Mouse (Mus musculus): Measurements from ENCODE around the gene Pgghg. TPM values are rescaled to one million over a fixed set of nuclear protein-coding genes. Genes with fewer than 3 reads are reported as not detected.

Pgghg gene
- polyA plus RNA-seq, 1 experiment: 7.4 TPM

- no peaks in the 10 kb centered on the region for H3K27me3 ChIP-seq (replicated peaks)
- TF ChIP-seq FLI1 (IDR thresholded peaks at IDR 0.05; ENCODE audit: low read length): no peak
- no peak for TF ChIP-seq GATA1 (IDR thresholded peaks at IDR 0.05; ENCODE audit: borderline replicate concordance, low read length)
These were observed 40.5 kb downstream of the Pgghg start for GRCm38 (mm10) chr7:140981704-140982103.

GRCm38 (mm10) chr7:140982971-140983370, 41.8 kb downstream of the Pgghg start:
- no peak for TF ChIP-seq GATA1 (IDR thresholded peaks at IDR 0.05; ENCODE audit: borderline replicate concordance, low read length)
- TF ChIP-seq FLI1 (IDR thresholded peaks at IDR 0.05; ENCODE audit: low read length): no peak
- Histone ChIP-seq H3K9me3 (peaks cover 6% of the 10 kb centered on the region), H3K36me3 (replicated peaks; ENCODE audit: low read length) (peaks cover 10% of the 10 kb centered on the region), H3K4me1 (peaks cover 65% of the 10 kb centered on the region), H3K4me3 (replicated peaks) (no peak overlapping the region), H3K27me3 (replicated peaks) (no peaks in the 10 kb centered on the region)

More at GRCm38 (mm10) chr7:140981704-140982103, 40.5 kb downstream of the Pgghg start:
- H3K4me1 ChIP-seq: peaks cover 57% of the 10 kb centered on the region
- peak overlapping the region; percentile 33 for H3K4me3 ChIP-seq (replicated peaks)
- peaks cover 6% of the 10 kb centered on the region for H3K9me3 ChIP-seq
- peaks cover 10% of the 10 kb centered on the region for H3K36me3 ChIP-seq (replicated peaks; ENCODE audit: low read length)

- no peak for TF ChIP-seq FLI1 (IDR thresholded peaks at IDR 0.05; ENCODE audit: low read length)
- no peak for TF ChIP-seq GATA1 (IDR thresholded peaks at IDR 0.05; ENCODE audit: borderline replicate concordance, low read length)
- peaks cover 10% of the 10 kb centered on the region for H3K36me3 ChIP-seq (replicated peaks; ENCODE audit: low read length)
- no peaks in the 10 kb centered on the region for H3K27me3 ChIP-seq (replicated peaks)
- peaks cover 80% of the 10 kb centered on the region for H3K4me1 ChIP-seq
- H3K9me3 ChIP-seq: peaks cover 6% of the 10 kb centered on the region
- no peak overlapping the region for H3K4me3 ChIP-seq (replicated peaks)
These were observed 46.3 kb downstream of the Pgghg start for GRCm38 (mm10) chr7:140987182-140988138.

- no peak for TF ChIP-seq GATA1 (IDR thresholded peaks at IDR 0.05; ENCODE audit: borderline replicate concordance, low read length)
- no peak for TF ChIP-seq FLI1 (IDR thresholded peaks at IDR 0.05; ENCODE audit: low read length)
- Histone ChIP-seq H3K36me3 (replicated peaks; ENCODE audit: low read length) (peaks cover 7% of the 10 kb centered on the region), H3K9me3 (peaks cover 6% of the 10 kb centered on the region), H3K4me3 (replicated peaks) (no peak overlapping the region), H3K4me1 (peaks cover 68% of the 10 kb centered on the region), H3K27me3 (replicated peaks) (no peaks in the 10 kb centered on the region)
These were observed 47.8 kb downstream of the Pgghg start for GRCm38 (mm10) chr7:140989022-140989421.

GRCm38 (mm10) chr7:140990185-140990584, 49.0 kb downstream of the Pgghg start:
- Histone ChIP-seq H3K4me1 (peaks cover 73% of the 10 kb centered on the region), H3K9me3 (peaks cover 6% of the 10 kb centered on the region), H3K36me3 (replicated peaks; ENCODE audit: low read length) (peaks cover 7% of the 10 kb centered on the region), H3K4me3 (replicated peaks) (peak overlapping the region; percentile 90), H3K27me3 (replicated peaks) (no peaks in the 10 kb centered on the region)
- TF ChIP-seq FLI1 (IDR thresholded peaks at IDR 0.05; ENCODE audit: low read length) (no peak), GATA1 (IDR thresholded peaks at IDR 0.05; ENCODE audit: borderline replicate concordance, low read length) (no peak)

- peaks cover 73% of the 10 kb centered on the region for H3K4me1 ChIP-seq
- peaks cover 6% of the 10 kb centered on the region for H3K9me3 ChIP-seq
- peak overlapping the region; percentile 90 for H3K4me3 ChIP-seq (replicated peaks)
- TF ChIP-seq FLI1 (IDR thresholded peaks at IDR 0.05; ENCODE audit: low read length) (no peak), GATA1 (IDR thresholded peaks at IDR 0.05; ENCODE audit: borderline replicate concordance, low read length) (no peak)
- H3K27me3 ChIP-seq (replicated peaks): no peaks in the 10 kb centered on the region
- peaks cover 7% of the 10 kb centered on the region for H3K36me3 ChIP-seq (replicated peaks; ENCODE audit: low read length)
These were observed 49.4 kb downstream of the Pgghg start for GRCm38 (mm10) chr7:140990622-140991021.

GRCm38 (mm10) chr7:140991117-140991689, 50.0 kb downstream of the Pgghg start:
- no peak for TF ChIP-seq GATA1 (IDR thresholded peaks at IDR 0.05; ENCODE audit: borderline replicate concordance, low read length)
- TF ChIP-seq FLI1 (IDR thresholded peaks at IDR 0.05; ENCODE audit: low read length): no peak
- peaks cover 1% of the 10 kb centered on the region for H3K36me3 ChIP-seq (replicated peaks; ENCODE audit: low read length)
- no peaks in the 10 kb centered on the region for H3K27me3 ChIP-seq (replicated peaks)
- peaks cover under 1% of the 10 kb centered on the region; the same call in 1 of the 2 replicates for H3K9me3 ChIP-seq
- peaks cover 68% of the 10 kb centered on the region for H3K4me1 ChIP-seq
- H3K4me3 ChIP-seq (replicated peaks): peak overlapping the region; percentile 90

Other genes starting within 250 kb of the Pgghg start
- gene Olfr541, start 244.1 kb upstream of the Pgghg start, polyA plus RNA-seq (2012; ENCODE audit: insufficient read depth, low replicate concordance): not detected in 2 replicates
- not detected in 2 replicates for gene Cyp2e1, start 177.7 kb upstream of the Pgghg start, polyA plus RNA-seq (2012; ENCODE audit: insufficient read depth, low replicate concordance)
- 0.38 TPM in 1 of 2 replicates, not detected in the other for gene Syce1, start 153.5 kb upstream of the Pgghg start, polyA plus RNA-seq (2012; ENCODE audit: insufficient read depth, low replicate concordance)
- 1.8 TPM in 1 of 2 replicates, not detected in the other for gene Zfp941, start 119.2 kb upstream of the Pgghg start, polyA plus RNA-seq (2012; ENCODE audit: insufficient read depth, low replicate concordance)
- gene Urah, start 106.4 kb upstream of the Pgghg start, polyA plus RNA-seq (2012; ENCODE audit: insufficient read depth, low replicate concordance): not detected in 2 replicates
- 1.1 TPM in 1 of 2 replicates, not detected in the other for gene Scgb1c1, start 95.8 kb upstream of the Pgghg start, polyA plus RNA-seq (2012; ENCODE audit: insufficient read depth, low replicate concordance)
- gene Odf3, start 93.6 kb upstream of the Pgghg start, polyA plus RNA-seq (2012; ENCODE audit: insufficient read depth, low replicate concordance): 0.13 TPM in 1 of 2 replicates, not detected in the other
- not detected in 2 replicates for gene Gm45785, start 85.1 kb upstream of the Pgghg start, polyA plus RNA-seq (2012; ENCODE audit: insufficient read depth, low replicate concordance)
- gene Ric8a, start 84.4 kb upstream of the Pgghg start, polyA plus RNA-seq (2012; ENCODE audit: insufficient read depth, low replicate concordance): 57.2 and 112 TPM in 2 replicates
- gene Bet1l, start 83.8 kb upstream of the Pgghg start, polyA plus RNA-seq (2012; ENCODE audit: insufficient read depth, low replicate concordance): 4.0 and 23.4 TPM in 2 replicates
- 16.6 and 130 TPM in 2 replicates for gene Psmd13, start 59.4 kb upstream of the Pgghg start, polyA plus RNA-seq (2012; ENCODE audit: insufficient read depth, low replicate concordance)
- gene Sirt3, start 59.1 kb upstream of the Pgghg start, polyA plus RNA-seq (2012; ENCODE audit: insufficient read depth, low replicate concordance): 25.1 and 60.6 TPM in 2 replicates
- gene Cox8b, start 40.9 kb upstream of the Pgghg start, polyA plus RNA-seq (2012; ENCODE audit: insufficient read depth, low replicate concordance): not detected in 2 replicates
- 18.0 and 21.3 TPM in 2 replicates for gene Nlrp6, start 20.5 kb upstream of the Pgghg start, polyA plus RNA-seq (2012; ENCODE audit: insufficient read depth, low replicate concordance)
- gene Ifitm5, start 8.9 kb downstream of the Pgghg start, polyA plus RNA-seq (2012; ENCODE audit: insufficient read depth, low replicate concordance): not detected in 2 replicates
- not detected in 2 replicates for gene Gm45717, start 14.5 kb downstream of the Pgghg start, polyA plus RNA-seq (2012; ENCODE audit: insufficient read depth, low replicate concordance)
- 93.8 and 722 TPM in 2 replicates for gene Ifitm2, start 14.6 kb downstream of the Pgghg start, polyA plus RNA-seq (2012; ENCODE audit: insufficient read depth, low replicate concordance)
- gene Ifitm1, start 25.8 kb downstream of the Pgghg start, polyA plus RNA-seq (2012; ENCODE audit: insufficient read depth, low replicate concordance): 27.5 and 76.2 TPM in 2 replicates
- gene Ifitm3, start 69.4 kb downstream of the Pgghg start, polyA plus RNA-seq (2012; ENCODE audit: insufficient read depth, low replicate concordance): 28.6 and 151 TPM in 2 replicates
- gene Ifitm6, start 76.5 kb downstream of the Pgghg start, polyA plus RNA-seq (2012; ENCODE audit: insufficient read depth, low replicate concordance): 0.91 TPM in 1 of 2 replicates, not detected in the other
- not detected in 2 replicates for gene Gm17387, start 87.7 kb downstream of the Pgghg start, polyA plus RNA-seq (2012; ENCODE audit: insufficient read depth, low replicate concordance)
- gene B4galnt4, start 119.7 kb downstream of the Pgghg start, polyA plus RNA-seq (2012; ENCODE audit: insufficient read depth, low replicate concordance): 11.5 and 17.3 TPM in 2 replicates
- 2.5 and 3.0 TPM in 2 replicates for gene Pkp3, start 136.8 kb downstream of the Pgghg start, polyA plus RNA-seq (2012; ENCODE audit: insufficient read depth, low replicate concordance)
- 41.8 and 92.9 TPM in 2 replicates for gene Sigirr, start 159.2 kb downstream of the Pgghg start, polyA plus RNA-seq (2012; ENCODE audit: insufficient read depth, low replicate concordance)
- gene Ano9, start 176.4 kb downstream of the Pgghg start, polyA plus RNA-seq (2012; ENCODE audit: insufficient read depth, low replicate concordance): not detected in 2 replicates
- gene Ptdss2, start 181.0 kb downstream of the Pgghg start, polyA plus RNA-seq (2012; ENCODE audit: insufficient read depth, low replicate concordance): 32.9 and 81.5 TPM in 2 replicates
- gene Rnh1, start 231.5 kb downstream of the Pgghg start, polyA plus RNA-seq (2012; ENCODE audit: insufficient read depth, low replicate concordance): 26.5 and 43.0 TPM in 2 replicates